Mouse (Mus musculus): ENCODE results near the gene Fam162b.
A peak's percentile ranks its signal among the peaks of the same experiment; 100 is the strongest.

The Fam162b gene

GRCm38 (mm10) chr10:51590139-51590574 lies at the start of gene Fam162b:
TSS of gene Fam162b (minus strand) at chr10:51590517.
- DNase-seq (ENCODE audit: low read depth, low spot score), result no peak

- no peak for DNase-seq (ENCODE audit: low read depth, low spot score)
These were observed 41.3 kb upstream of the Fam162b start, which contains the start of gene Gprc6a for GRCm38 (mm10) chr10:51631411-51632136. TSS of gene Gprc6a (minus strand) at chr10:51631461.

DNA sequence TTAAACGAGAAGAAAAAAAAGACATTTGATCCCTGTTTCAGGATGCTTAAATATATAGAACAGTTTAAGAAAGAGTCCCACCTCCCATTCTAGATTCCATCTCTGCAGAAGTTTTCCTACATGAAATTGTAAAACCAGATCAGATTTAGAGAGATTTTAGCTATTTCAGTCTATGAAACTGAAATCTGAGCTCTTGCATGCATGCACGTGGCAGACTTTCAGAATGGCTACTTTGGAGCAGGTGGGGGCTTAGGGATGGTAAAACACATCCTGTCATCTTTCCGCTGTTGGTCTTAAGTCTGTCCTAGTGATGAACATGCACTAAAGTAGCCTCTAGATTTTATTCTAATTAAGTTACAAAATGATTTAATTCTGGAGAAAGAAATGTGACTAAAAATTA lies 30.9 kb upstream of the Fam162b start:
- no peak for DNase-seq (ENCODE audit: low read depth, low spot score)

DNA sequence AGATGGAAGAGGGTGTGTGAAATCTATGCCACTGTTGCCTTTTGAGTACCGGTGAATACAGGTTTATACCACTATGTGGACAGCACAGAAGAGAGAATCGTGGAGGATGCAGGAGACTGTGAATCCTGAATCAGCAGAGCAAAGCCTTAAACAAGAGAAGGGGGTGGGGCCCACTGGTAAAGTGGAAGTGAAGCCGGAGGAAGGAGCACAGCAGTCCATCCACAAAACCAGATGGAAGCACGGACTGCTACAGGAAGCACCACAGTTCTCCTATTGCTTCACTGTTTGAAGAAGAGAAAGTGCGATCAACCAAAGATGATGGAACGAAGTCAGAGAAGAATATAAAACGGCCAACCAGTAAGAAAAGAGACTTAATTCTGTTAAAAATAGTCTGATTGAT lies 29.8 kb upstream of the Fam162b start:
- no peak for DNase-seq (ENCODE audit: low read depth, low spot score)

DNA sequence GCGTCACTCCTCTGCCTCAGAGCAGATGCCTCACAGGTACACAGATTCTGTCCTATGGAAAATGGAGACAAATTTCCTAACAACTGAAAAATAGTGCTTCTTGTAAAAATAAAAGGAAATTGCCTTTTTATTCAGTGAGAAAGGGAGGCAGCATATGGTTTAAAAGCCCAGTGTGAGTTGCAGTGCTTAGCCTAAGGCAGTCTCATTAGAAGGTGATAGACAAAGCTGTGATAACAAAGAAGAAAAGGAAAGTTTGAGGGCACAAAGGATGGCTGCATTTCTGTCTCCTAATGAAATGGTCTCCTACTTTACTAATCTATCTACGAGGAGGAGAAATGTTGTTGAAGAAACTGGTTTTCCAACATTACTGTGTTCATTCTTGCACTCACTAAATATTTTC lies 28.2 kb upstream of the Fam162b start:
- DNase-seq (ENCODE audit: low read depth, low spot score), result no peak

GRCm38 (mm10) chr10:51614826-51615590 lies 24.7 kb upstream of the Fam162b start:
- no peak for DNase-seq (ENCODE audit: low read depth, low spot score)

GRCm38 (mm10) chr10:51613421-51613820 lies 23.1 kb upstream of the Fam162b start:
- no peak for DNase-seq (ENCODE audit: low read depth, low spot score)

GRCm38 (mm10) chr10:51611969-51612682 lies 21.8 kb upstream of the Fam162b start:
- DNase-seq (ENCODE audit: low read depth, low spot score), result no peak

DNA sequence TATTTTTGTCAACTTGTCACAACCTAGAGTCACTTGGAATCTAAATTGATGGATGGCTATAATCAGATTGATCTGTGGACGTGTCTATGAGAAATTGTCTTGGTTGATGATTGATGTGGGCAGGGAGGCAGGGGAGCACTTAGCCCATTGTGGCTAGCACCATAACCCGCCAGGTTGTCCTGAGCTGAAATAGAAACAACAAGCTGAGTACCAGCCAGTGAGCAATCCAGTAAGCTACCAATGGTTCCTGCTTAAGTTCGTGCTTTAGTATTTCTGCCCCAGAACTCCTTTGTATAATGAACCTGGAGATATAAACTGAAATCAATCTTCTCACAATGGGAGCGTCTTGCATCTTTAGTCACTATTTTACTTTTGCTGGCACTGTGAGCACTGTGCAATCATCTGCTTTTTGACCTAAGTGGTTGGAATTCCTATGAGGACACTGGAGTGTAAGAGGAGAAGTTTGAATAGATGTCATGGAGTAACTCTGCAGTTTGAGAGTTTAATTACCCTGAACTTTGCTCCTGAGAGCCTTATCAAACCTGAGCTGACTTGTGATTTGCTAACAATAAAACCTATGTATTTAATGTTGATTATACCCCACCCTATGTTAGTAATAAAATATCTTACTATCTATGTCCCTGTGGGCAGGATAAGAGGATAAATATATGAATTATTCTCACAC lies 19.6 kb upstream of the Fam162b start:
- no peak for DNase-seq (ENCODE audit: low read depth, low spot score)

GRCm38 (mm10) chr10:51596928-51597635 lies 6.8 kb upstream of the Fam162b start:
- no peak for DNase-seq (ENCODE audit: low read depth, low spot score)

GRCm38 (mm10) chr10:51595001-51595931 lies 4.9 kb upstream of the Fam162b start:
- peak; percentile 51 for DNase-seq (ENCODE audit: low read depth, low spot score)

GRCm38 (mm10) chr10:51591574-51591973 lies 1.3 kb upstream of the Fam162b start:
- peak; percentile 36 for DNase-seq (ENCODE audit: low read depth, low spot score)

DNA sequence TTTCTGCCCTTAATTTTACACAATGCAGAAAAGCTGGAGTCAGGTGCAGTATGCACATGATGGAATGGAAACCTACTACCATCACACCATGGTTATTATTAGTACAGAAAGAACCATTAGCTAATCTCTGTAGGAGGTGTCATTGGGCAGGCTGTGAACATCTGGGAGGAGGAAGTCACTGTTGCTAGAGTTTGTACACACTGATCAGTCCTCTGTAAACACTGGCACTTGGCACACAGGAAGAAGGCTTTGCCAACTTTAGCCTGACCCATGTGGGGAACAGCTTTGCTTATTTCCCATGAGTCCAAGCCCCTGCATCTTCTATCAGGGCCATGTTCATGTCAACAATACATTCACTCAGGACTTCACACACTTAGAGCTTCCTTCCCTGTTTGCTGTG lies 5.4 kb downstream of the Fam162b start:
- no peak for DNase-seq (ENCODE audit: low read depth, low spot score)

DNA sequence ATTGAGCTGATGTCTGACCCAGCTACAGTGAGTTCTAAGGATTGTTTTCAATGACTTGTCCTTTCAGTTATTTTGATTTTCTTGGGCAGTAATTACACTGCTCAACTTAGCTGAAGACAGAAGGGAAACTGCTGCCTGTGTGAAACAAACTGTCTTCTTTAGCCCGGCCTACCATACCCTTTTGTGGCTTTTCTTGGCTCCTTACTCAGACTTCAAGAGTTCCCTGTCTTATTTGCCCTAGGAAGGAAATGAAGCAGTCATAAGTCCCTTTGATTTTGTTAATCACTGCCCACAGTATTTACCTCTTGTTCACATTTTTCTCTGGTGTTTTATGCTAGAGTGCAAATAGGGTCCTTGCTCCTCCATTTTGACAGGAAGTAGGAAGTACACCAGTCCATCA lies 5.9 kb downstream of the Fam162b start:
- DNase-seq (ENCODE audit: low read depth, low spot score), result no peak

DNA sequence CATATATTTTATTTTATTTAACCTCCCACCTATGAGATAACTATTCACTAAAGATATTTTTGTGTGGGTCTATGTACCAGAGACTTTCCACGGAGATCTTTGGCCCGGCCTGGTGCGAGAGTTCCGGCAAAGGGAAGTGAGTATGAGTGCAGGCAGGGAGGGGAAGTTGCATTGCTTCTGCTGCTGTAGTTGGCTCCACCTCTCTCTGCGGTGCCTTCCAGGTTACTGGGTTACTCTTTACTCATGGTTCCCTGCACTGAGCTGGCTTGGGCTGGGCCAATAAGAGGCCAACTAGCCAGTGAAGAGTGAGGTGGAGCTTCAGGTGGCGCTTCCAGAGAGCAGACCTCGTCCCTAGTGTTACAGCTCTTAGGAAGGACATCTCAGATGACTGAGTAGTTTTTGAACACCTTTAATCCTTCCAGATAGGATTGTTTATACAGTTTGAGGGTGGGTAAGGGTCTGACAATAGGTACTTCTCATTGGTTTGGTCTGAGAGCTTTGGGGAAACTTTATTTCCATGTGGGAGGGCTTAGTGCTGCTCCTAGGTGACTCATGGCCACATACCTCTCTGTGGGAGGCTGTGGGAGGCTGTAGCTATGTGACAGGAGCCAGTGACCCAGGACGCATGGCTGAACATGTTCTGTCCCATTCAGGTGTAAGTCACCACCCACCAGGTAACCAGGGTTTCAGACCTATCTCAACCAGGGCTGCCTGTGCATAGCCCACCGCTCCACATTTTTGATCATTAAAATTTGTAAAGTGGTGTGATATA lies 18.9 kb downstream of the Fam162b start:
- DNase-seq (ENCODE audit: low read depth, low spot score), result peak; percentile 33

DNA sequence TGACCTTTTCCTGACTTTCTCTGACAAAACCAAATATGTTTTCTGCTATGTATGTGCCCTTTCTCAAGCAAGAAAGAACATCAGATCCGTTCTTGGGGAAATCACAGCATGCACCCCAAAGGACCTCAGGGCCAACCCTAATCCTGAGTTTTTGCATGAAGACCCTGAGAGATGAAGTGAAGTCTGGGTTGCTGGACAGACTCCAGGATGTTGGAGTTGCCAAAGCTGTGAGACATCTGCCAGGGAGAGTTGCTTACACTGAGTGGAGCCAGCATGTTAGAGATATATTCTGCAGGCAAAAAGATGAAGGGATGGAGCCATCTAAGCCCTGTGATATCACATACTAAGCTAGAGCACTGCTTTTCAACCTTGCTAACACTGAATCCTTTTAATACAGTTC lies 34.3 kb downstream of the Fam162b start:
- DNase-seq (ENCODE audit: low read depth, low spot score), result no peak

DNA sequence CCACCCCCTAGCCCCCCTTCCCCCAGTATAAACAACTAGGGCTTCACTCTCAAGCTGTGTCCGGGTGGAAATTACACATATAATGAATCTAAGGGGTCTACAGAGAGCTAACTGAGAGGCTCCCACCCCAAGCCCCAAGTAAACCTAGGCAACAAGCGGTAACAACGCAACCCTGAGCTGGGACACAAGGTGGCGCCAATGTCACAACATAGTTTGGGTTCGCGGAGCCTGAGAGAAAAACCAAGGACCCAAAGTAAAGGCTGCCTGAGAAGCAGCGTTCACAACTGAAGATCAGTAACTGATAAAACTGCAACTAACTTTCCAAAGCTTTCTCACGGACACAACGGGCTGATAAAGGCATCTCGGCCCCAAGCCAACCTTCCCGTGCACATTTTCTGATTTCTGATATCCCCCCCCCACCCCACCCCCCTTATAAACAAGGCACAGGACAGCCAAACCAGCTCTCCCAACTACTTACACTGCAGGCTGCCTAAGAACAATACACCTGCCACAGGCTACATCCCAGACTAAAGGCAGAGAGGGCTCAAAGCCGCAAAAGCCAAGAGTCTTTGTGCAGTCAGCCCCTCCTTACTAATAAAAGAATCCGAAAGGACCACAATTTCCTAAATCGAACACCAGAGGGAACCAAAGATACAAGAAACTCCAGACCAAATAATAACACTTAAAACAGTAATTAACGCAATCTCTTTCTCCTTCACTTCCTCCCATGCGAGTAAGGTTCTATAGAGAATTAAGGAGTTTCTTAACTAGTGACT lies 36.8 kb downstream of the Fam162b start:
- DNase-seq (ENCODE audit: low read depth, low spot score), result peak; percentile 81
